Mouse (Mus musculus) embryo, embryonic 11 days (tissue): ENCODE results near the gene Nfil3.
A peak's percentile ranks its signal among the peaks of the same experiment; 100 is the strongest.

Source experiments
- DNase-seq: peaks from one replicate; pipeline ENCODE4 v3.0.0-alpha.2; 2015

The Nfil3 gene

GRCm38 (mm10) chr13:52980951-52981421, at the start of gene Nfil3:
Gene Nfil3, minus strand, starts transcription at chr13:52981073.
- peak; percentile 93 for DNase-seq

GRCm38 (mm10) chr13:53024285-53024684, 43.4 kb upstream of the Nfil3 start:
- no peak for DNase-seq

DNA sequence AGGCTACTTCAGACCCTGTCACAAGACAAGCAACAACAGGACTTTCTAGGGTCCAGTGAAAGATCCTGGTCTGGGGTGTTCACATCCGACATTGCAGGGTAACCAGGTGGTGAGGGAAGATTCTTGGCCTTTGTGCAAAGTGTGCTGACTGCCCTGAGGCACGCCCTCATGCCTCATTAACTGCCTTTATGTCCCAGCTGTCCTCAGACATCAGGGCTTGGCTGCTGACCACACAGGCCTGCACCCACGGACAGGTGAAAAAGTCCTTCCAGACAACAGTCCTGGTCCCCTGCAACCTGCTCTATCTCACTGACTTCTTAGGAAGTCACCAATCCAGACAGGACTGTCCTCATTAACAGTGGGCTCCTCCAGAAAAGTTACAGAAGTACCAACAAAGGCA, 39.4 kb upstream of the Nfil3 start:
- DNase-seq, result no peak

DNA sequence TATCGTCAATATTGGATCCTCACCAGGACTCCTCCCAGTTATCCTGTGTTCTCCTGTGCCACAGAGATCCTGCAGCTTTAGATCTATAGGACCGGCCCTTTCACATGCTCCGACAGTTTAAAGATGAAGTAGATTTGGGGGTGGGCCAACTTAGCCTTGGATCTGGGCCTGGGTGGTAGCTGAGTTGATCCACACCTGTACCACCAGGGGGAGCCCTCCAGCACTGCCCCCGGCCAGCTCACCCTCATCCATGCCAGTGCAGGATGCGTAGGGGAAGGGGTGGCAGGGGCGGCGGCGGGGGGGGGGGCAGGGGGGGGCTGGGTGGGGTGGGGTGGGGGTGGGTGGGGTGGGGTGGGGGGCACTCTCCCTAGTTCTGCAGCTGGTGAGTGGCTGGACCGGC, 38.7 kb upstream of the Nfil3 start:
- no peak for DNase-seq

DNA sequence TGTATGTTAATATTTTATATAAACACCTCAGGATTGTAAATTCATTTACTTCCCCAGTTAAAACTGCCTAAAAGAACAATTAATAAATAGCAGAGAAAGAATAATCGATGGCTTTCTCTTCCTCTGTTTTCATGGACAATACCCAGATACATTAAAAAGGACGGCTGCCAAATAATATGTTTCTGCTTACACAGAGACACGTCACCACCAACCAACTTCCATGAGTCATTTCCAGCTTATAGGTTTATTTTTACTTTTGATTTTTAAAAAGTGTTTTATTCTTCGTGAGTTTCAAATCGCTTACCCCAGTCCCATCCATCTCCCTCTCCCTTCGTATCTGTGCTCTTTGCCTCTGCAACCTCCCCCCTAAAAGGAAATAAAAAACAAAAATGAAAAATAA, 38.1 kb upstream of the Nfil3 start:
- DNase-seq, result no peak

DNA sequence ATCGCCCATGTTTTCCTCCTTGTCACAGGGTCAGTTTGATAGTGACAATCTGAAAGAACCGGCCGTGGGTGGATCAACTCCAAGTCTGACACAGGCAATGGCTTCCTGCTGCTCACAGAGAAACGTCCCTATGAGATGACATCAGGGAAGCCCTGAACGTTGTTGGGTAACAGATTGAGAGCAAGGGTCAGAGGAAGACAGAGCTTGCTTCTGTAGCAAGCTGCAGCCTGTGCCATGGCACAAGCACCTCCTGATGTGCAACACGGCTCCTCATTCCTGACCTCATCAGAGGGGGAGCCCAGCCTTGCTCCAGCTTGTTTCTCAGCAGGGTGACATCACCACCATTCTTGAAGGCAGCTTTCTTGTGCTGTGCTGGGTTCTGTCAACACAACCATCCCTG, 37.1 kb upstream of the Nfil3 start:
- no peak for DNase-seq

DNA sequence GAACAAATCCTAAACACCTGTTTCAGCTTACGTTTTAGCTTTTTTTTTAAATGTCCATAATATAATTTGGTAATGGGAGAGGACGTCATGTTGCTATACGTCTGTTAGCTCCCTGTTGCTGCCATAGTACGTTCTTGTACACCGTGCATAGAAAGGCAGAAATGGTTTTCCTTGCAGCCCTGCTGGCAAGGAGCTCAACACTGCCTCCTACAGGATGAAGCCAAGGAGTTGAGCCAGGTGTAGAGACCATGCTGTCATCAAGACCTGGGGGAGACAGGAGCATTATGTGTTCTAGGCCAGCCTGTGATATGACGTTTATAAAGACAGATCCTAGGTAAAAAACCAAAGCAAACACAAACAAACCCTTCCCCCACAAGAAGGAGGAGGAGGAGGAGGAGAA, 36.2 kb upstream of the Nfil3 start:
- DNase-seq, result no peak

DNA sequence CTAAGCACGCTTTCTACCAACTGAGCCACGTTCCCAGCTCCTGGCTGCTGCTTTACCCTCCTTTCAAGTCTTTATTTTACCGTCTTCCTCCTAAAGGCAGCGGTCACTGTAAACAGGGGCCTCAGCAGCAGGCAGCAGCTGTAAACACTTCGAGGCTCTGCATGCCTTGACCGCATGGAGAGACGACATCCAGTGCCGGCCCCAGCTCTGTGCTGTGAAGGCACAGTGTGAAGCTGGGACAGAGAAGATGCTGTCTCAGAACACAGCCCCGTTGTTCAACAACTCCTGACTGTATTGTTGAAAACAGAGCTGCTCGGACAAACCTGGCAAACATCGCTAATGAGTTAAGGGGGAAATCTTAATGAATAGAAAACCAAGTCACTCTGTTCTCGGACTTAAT, 30.6 kb upstream of the Nfil3 start:
- DNase-seq, result peak; percentile 54

GRCm38 (mm10) chr13:53008489-53009184, 27.8 kb upstream of the Nfil3 start:
- no peak for DNase-seq

DNA sequence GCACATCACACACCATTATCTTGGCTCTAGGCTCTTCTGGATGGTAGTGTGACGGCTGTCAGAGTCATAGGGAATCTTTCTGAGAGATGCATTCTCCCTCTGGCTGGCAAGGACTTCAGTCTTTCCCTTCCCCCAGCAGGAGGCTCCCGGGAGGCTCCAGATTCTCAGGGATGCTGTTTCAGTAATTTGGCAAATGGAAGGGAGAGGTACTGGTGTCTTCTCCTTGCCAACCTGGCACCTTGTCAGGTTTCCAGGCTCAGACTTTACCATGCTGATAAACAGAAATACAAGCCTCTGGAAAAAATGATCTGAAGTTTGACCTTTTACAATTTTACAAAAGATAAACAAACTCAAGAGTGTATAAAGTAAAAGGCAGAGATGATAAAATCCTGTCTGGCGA, 26.9 kb upstream of the Nfil3 start:
- no peak for DNase-seq

DNA sequence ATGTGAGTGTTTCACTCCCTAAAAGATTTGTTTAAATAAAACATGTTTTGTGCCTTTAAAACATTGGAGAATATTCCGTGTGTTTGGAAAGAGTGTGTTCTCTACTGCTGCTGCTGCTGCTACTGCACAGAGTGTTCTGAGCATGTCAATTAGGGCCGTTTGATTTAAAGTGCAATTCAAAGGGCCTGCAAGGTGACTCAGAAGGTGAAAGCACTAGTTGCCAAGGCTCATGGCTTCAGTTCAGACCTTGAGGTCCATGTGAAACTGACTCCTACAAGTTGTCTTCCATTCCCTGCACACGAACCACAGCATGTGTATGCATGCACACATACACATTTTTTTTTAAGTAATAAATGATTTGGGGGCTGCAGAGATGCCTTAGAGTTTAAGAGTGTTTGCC, 22.4 kb upstream of the Nfil3 start:
- DNase-seq, result no peak

DNA sequence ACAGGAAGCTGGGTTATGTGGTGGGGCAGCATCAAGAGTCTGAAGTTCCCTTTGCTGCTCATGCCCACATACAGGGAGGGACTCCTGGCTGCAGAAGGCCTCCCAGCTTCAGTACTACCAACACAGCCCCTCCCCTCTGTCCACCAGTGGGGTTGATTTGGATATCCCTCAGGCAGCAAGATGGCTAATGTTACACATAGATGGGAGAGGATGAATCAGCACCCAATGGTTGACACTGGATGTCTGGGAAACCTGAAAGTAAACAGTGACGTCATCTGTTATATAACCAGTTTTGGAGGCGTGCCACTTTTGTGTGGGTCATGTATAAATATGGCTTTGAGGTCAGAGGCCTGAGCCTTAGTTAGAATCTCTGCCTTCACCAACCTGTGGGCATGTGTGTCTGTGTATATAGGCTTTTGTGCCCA, 20.6 kb upstream of the Nfil3 start:
- DNase-seq, result no peak

GRCm38 (mm10) chr13:53000481-53000880, 19.6 kb upstream of the Nfil3 start:
- DNase-seq, result no peak

DNA sequence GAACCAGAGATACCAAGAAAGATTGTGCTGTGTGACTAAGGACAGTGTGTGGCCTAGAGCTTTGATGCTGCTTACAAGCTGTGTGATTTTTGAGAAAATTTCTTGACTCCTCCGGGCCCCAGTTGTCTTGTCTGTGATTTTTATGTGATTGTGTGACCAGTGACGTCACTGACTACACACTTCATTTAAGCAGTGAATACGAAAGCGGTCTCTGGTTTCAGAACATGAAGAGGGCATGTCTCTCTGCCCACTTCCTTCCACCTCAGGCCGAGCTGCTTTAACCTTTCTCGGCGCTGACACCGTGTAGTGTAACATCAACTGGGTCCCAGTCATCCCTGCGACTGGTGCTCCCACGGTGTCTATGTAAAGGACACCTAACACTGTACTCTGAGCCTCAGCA, 17.7 kb upstream of the Nfil3 start:
- no peak for DNase-seq

DNA sequence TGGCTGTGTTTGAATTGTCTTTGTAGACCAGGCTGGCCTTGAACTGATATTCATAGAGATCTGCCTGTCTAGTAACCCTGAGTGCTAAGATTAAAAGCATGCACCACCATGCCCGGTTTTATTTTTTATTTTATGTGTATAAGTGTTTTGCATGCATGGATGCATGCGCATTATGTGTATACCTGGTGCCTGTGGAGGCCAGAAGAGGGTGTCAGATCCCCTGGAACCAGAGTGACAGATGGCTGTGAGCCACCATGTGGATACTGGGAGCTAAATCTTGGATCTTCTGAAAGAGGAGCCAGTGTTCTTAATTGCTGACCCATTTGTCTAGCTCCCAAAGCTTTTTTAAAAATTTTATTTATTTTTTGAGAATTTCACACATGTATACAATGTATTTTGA, 16.9 kb upstream of the Nfil3 start:
- DNase-seq, result no peak

DNA sequence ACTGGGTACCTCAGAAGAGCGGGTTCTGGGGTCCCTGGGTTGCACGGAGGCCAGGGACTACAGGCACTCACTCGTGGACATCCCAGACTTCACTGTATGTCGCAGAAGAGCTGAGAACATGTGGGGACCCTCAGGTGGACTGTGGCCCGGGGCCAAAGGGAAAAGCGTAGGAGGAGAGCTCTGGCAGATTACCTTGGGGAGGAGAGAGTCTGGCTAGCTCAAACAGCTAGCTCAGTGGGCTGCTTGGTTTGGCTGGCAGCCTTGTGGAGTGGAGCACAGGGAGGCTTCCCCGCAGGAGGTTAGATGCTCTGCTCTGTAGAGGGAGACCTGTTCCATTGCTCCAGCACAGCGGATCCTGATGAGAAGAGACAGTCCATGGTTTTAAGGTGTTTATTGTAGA, 15.3 kb upstream of the Nfil3 start:
- no peak for DNase-seq

DNA sequence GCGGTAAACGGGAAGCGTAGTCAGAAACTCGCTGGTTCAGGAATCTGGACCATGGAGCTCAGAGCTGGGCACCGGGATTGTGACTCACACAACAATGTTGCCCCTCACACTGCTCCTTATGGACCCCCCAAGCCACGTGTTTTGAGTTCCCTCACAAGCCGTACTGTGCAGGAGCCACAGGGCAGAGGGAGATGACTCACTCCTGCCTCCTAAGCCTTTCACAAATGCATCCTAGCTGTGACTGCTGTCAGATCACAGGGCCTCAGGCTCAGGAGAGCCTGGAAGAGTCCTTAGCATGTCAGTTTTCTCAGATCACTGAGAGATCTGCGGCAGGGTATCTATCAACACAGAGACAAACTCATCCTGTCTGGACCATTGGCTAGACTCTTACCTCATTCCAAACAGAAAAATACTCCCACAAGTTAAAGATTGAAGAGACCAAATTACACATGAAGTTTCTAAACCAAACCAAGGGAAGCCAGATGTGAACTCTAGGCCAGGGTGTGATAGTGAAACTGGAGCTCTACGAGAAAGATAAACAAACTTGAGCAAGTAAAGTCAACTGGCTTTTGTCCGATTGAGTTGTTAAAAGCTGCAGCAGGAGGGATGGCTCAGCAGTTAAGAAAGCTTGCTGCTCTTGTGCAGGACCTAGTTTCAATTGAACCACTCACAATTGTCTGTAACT, 13.5 kb upstream of the Nfil3 start:
- DNase-seq, result peak; percentile 23

GRCm38 (mm10) chr13:52990139-52990538, 9.3 kb upstream of the Nfil3 start:
- peak; percentile 68 for DNase-seq

DNA sequence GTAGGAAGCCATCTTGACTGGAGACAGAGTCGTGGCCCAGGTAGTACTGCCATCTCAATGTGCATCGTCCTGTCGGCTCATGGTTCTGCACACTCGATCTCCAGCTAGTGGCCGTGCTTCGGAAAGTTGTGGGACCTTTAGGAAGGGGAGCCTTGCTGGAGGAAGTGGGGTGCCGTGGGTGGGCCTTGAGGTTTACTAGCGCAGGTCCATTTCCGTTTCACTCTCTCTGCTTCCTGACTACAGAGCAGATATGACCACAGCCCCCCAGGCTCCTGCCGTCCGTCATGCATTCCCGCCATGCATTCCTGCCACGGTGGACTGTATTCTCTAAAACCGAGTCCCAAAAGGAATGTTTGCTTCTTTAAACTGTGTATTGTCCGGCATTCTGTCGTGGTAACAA, 8.1 kb upstream of the Nfil3 start:
- DNase-seq, result no peak

GRCm38 (mm10) chr13:52987880-52988279, 7.0 kb upstream of the Nfil3 start:
- DNase-seq, result no peak

- DNase-seq, result no peak
Measured at GRCm38 (mm10) chr13:52986215-52986780, 5.4 kb upstream of the Nfil3 start.

- DNase-seq, result no peak
Measured at GRCm38 (mm10) chr13:52985508-52986214, 4.8 kb upstream of the Nfil3 start.

DNA sequence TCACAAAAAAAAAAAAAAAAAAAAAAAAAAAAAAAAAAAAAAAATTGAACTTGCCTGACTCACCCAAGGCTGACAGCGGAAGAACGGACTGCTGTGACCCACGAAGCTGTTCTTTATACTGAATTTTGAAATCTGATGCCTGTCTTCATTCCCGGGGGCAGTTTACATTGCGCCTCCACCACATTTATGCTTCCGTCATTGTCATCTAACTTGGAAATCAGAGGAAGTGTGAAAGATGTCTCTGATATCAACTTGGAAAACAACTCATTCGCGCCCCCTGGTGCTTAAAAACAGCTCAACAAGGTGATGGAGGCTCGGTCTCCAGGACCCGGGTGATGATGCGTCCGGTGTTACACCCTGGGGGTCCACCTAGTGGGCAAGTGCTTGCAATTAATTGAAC, 1.8 kb upstream of the Nfil3 start:
- peak; percentile 92 for DNase-seq
